In genomic region chr11:59078311-59078710, GRCm38 (mm10) we compare ENCODE assay signal across 15 mouse cellular contexts. TPM values are rescaled to one million over a fixed set of nuclear protein-coding genes. Genes with fewer than 3 reads are reported as not detected.
A peak's percentile ranks its signal among the peaks of the same experiment; 100 is the strongest.
DNase-seq lines count a peak whose midpoint lies in the region; ATAC-seq lines count a peak whose summit lies in the region.
"Had no signal": no experiment of that assay in that cellular context is flagged by ENCODE, and none has a peak within 500 bp of the region (broad histone marks: within the 10 kb centered on the region; RNA-seq: fewer than 3 reads in every experiment).

No protein-coding gene starts in this region.

- DNase-seq in cerebellum, adult 9-11 months = peak; percentile 5
- peak; percentile 15 to 27 for DNase-seq in cerebellum, postnatal 14 days
- DNase-seq in heart, adult 9 months (ENCODE audit: low spot score in 2 of 2) = peak; percentile 27 to 33
- DNase-seq in kidney, postnatal 10 days = peak; percentile 75
- DNase-seq in left cerebral cortex, postnatal 10 days (ENCODE audit: extremely low spot score in 1 of 2, low spot score in 2 of 2) = no peak
- DNase-seq in ovary, postnatal 14 days (ENCODE audit: low spot score) = no peak
- DNase-seq in embryo, embryonic 11 days = no peak
- DNase-seq: layer of hippocampus, adult 9-11 months; left cerebral cortex, postnatal 4 days; lung, embryonic 14.5 days; right cerebral cortex, postnatal 25 days had no signal

- ATAC-seq in cerebellum, adult (ENCODE audit: insufficient number of reproducible peaks, low FRiP score, low TSS enrichment) = no peak
- ATAC-seq: forebrain, embryonic 14.5 days; midbrain, embryonic 13.5 days; Patski had no signal

- intact Hi-C loops in left cerebral cortex, postnatal 10 days (cut with DNase I) = no loop called here

RNA-seq across cellular contexts. Expression of gene Obscn, which starts 57.9 kb away (rescaled TPM):
- 1 to 10 TPM; 2.1 to 2.3 TPM for total RNA-seq in left cerebral cortex, postnatal 10 days (2021)

Comparison
In these comparisons a context has a peak if more than half of its experiments do, and no peak if none do; other contexts are left out.
1. DNase-seq: peak in cerebellum, adult 9-11 months (single experiment), cerebellum, postnatal 14 days (2 of 2), heart, adult 9 months (2 of 2) and kidney, postnatal 10 days (single experiment); none in left cerebral cortex, postnatal 10 days (0 of 2), ovary, postnatal 14 days (single experiment) and embryo, embryonic 11 days (single experiment).